Mouse (Mus musculus): ENCODE measurements at regions not wholly inside any gene's neighbourhood (a gene's known extent, or its start where the extent isn't known, plus 50 kb on each side); places are given as distances from the start of the nearest gene placed in this dataset.
"Not testable (repeated sequence)": the region's sequence is repeated elsewhere in the genome, so short reads cannot be mapped to it uniquely, and the experiment has no call there.

GRCm38 (mm10) chr7:118320307-118320706 lies 76.8 kb upstream of the Smg1 start:
- no peak overlapping the region for H3K4me3 ChIP-seq (ENCODE audit: insufficient read depth, low read length)
- H3K27ac ChIP-seq (ENCODE audit: insufficient read depth, low read length): no peak overlapping the region
- TF ChIP-seq CTCF (IDR thresholded peaks at IDR 0.05; ENCODE audit: extremely low read depth, insufficient read depth, low read length): no peak
- TF ChIP-seq POLR2A (IDR thresholded peaks at IDR 0.05; ENCODE audit: extremely low read depth, insufficient read depth, low read length): no peak
- no peaks in the 10 kb centered on the region for H3K4me1 ChIP-seq (ENCODE audit: control insufficient read depth, insufficient read depth, low read length)

DNA sequence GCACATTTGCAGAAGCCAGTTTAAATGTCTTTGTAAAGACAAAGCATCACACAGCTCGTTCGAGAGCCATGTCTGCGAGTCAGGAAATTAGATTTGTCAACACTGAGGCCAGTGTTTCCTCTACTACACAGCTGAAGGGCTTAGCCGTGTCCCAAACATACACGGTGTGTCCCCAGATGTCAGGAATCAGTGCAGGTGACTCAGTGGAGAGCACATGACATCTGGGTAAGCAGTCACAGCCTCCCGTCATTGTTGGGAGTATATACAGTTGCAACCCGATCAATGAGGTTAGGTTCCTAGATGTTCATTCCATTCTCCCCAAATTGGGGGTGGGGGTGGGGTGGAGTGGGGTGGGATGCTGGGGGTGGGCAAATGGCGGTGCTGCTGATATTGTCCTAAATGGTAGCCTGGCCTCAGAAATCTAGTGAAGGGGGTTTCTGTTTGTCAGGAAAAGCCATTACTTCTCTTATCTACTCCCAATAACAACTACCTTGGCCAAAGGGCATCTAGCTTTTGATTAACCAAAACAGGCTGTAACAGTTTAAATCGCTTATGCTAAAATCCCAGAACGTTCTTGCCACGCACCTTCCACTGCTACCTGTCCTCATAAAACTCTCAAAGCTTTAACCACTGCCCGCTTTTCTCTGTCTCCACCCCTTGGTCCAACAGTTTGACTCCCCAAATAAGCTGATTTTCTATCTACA lies 75.1 kb upstream of the Smg1 start:
- Histone ChIP-seq H3K4me3 (ENCODE audit: insufficient read depth, low read length) (no peak overlapping the region), H3K4me1 (ENCODE audit: control insufficient read depth, insufficient read depth, low read length) (no peaks in the 10 kb centered on the region), H3K27ac (ENCODE audit: insufficient read depth, low read length) (no peak overlapping the region)
- TF ChIP-seq POLR2A (IDR thresholded peaks at IDR 0.05; ENCODE audit: extremely low read depth, insufficient read depth, low read length): no peak
- no peak for TF ChIP-seq CTCF (IDR thresholded peaks at IDR 0.05; ENCODE audit: extremely low read depth, insufficient read depth, low read length)

GRCm38 (mm10) chr7:118314886-118315285 lies 71.4 kb upstream of the Smg1 start:
- H3K27ac ChIP-seq (ENCODE audit: insufficient read depth, low read length); H3K4me1 ChIP-seq (ENCODE audit: control insufficient read depth, insufficient read depth, low read length); H3K4me3 ChIP-seq (ENCODE audit: insufficient read depth, low read length): not testable (repeated sequence)

DNA sequence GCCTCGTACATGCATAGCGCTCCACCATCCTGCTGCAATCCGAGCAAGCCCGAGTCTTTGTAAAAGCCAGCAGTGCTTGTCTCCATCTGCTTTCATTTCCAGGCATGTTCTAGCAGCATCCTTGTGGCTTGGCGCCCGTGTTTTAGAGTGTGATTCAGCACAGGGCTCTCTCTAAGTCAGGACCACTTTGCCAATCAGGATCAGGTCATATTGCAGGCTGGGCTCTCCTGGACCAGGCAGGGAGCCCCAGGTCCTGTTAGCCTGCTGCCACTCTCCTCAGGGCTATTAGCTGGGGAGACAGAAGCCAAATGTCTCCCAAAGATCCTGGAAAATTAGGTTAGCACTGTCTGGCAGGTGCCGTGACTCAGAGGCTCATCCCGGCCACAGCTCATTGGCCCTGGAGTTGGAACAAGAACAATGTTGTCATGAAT lies 70.8 kb upstream of the Smg1 start:
- TF ChIP-seq POLR2A (IDR thresholded peaks at IDR 0.05; ENCODE audit: extremely low read depth, insufficient read depth, low read length): no peak
- TF ChIP-seq CTCF (IDR thresholded peaks at IDR 0.05; ENCODE audit: extremely low read depth, insufficient read depth, low read length): no peak
- no peaks in the 10 kb centered on the region for H3K4me1 ChIP-seq (ENCODE audit: control insufficient read depth, insufficient read depth, low read length)
- no peak overlapping the region for H3K4me3 ChIP-seq (ENCODE audit: insufficient read depth, low read length)
- no peak overlapping the region for H3K27ac ChIP-seq (ENCODE audit: insufficient read depth, low read length)

DNA sequence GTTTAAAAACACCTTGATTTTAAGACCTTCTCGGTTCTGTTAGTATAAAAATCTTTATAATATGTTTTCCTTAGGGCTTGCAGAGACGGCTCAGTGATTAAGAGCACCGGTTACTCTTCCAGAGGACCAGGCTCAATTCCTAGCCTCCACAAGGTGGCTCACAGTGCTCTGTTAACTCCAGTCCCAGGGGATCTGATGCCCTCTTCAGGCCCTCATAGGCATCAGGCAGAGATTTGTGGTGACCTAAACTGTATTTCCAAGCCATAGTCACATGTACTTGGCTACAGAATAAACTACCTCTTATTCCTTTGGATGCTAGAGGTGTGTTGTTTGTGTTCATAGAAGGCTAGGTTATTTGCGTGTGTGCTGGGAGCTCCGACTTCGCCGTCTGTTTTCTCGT lies 70.3 kb upstream of the Smg1 start:
- Histone ChIP-seq H3K4me3 (ENCODE audit: insufficient read depth, low read length) (no peak overlapping the region), H3K27ac (ENCODE audit: insufficient read depth, low read length) (no peak overlapping the region), H3K4me1 (ENCODE audit: control insufficient read depth, insufficient read depth, low read length) (no peaks in the 10 kb centered on the region)
- TF ChIP-seq CTCF (IDR thresholded peaks at IDR 0.05; ENCODE audit: extremely low read depth, insufficient read depth, low read length) (peak; percentile 67), POLR2A (IDR thresholded peaks at IDR 0.05; ENCODE audit: extremely low read depth, insufficient read depth, low read length) (no peak)

GRCm38 (mm10) chr7:118309733-118310132 lies 66.3 kb upstream of the Smg1 start:
- Histone ChIP-seq H3K27ac (ENCODE audit: insufficient read depth, low read length) (no peak overlapping the region), H3K4me1 (ENCODE audit: control insufficient read depth, insufficient read depth, low read length) (no peaks in the 10 kb centered on the region), H3K4me3 (ENCODE audit: insufficient read depth, low read length) (no peak overlapping the region)
- TF ChIP-seq CTCF (IDR thresholded peaks at IDR 0.05; ENCODE audit: extremely low read depth, insufficient read depth, low read length): no peak
- no peak for TF ChIP-seq POLR2A (IDR thresholded peaks at IDR 0.05; ENCODE audit: extremely low read depth, insufficient read depth, low read length)

GRCm38 (mm10) chr7:118308882-118309281 lies 65.4 kb upstream of the Smg1 start:
- Histone ChIP-seq H3K4me3 (ENCODE audit: insufficient read depth, low read length) (no peak overlapping the region), H3K27ac (ENCODE audit: insufficient read depth, low read length) (no peak overlapping the region), H3K4me1 (ENCODE audit: control insufficient read depth, insufficient read depth, low read length) (no peaks in the 10 kb centered on the region)
- no peak for TF ChIP-seq CTCF (IDR thresholded peaks at IDR 0.05; ENCODE audit: extremely low read depth, insufficient read depth, low read length)

GRCm38 (mm10) chr7:118304812-118305211 lies 61.3 kb upstream of the Smg1 start:
- H3K4me1 ChIP-seq (ENCODE audit: control insufficient read depth, insufficient read depth, low read length): no peaks in the 10 kb centered on the region
- H3K4me3 ChIP-seq (ENCODE audit: insufficient read depth, low read length): no peak overlapping the region
- TF ChIP-seq POLR2A (IDR thresholded peaks at IDR 0.05; ENCODE audit: extremely low read depth, insufficient read depth, low read length) (no peak), CTCF (IDR thresholded peaks at IDR 0.05; ENCODE audit: extremely low read depth, insufficient read depth, low read length) (peak; percentile 99)
- H3K27ac ChIP-seq (ENCODE audit: insufficient read depth, low read length): no peak overlapping the region

DNA sequence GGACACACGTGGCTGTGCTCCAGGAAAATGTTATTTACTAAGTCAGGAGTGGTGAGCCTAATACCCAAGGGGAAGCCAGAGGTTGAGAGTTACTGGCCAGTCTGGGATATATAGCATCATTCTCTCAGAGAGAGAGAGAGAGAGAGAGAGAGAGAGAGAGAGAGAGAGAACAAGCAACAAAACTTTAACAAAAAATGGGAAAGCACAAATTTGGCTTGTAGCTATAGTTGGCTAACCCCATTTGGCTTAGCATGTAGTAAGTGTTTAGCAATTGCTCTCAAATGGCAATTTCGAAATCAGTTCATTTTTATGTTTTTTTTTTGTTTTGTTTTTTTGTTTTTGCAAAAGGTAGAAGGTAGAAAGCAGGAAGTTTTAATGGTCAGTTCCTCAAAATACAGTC lies 60.9 kb upstream of the Smg1 start:
- TF ChIP-seq CTCF (IDR thresholded peaks at IDR 0.05; ENCODE audit: extremely low read depth, insufficient read depth, low read length) (no peak), POLR2A (IDR thresholded peaks at IDR 0.05; ENCODE audit: extremely low read depth, insufficient read depth, low read length) (no peak)
- Histone ChIP-seq H3K27ac (ENCODE audit: insufficient read depth, low read length) (no peak overlapping the region), H3K4me3 (ENCODE audit: insufficient read depth, low read length) (no peak overlapping the region), H3K4me1 (ENCODE audit: control insufficient read depth, insufficient read depth, low read length) (no peaks in the 10 kb centered on the region)

DNA sequence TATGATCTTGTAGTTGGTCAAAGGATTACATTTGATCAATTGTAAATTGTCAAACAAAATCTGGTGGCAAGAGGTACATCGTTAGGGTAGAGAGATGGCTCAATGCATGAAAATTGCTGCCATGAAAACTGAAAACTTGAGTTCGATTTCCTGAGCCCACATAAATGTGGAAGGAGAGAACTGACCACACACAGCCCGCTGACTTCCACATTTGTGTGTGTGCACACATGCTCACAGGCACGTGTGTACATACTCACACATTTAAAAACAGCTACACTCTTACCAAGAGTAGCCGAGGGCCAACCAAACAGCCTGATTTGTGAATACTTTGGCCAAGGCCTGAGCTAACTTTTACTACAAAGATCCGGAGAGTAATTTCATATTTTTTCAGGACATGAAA lies 60.5 kb upstream of the Smg1 start:
- Histone ChIP-seq H3K4me1 (ENCODE audit: control insufficient read depth, insufficient read depth, low read length) (no peaks in the 10 kb centered on the region), H3K27ac (ENCODE audit: insufficient read depth, low read length) (no peak overlapping the region), H3K4me3 (ENCODE audit: insufficient read depth, low read length) (no peak overlapping the region)
- TF ChIP-seq CTCF (IDR thresholded peaks at IDR 0.05; ENCODE audit: extremely low read depth, insufficient read depth, low read length): no peak
- TF ChIP-seq POLR2A (IDR thresholded peaks at IDR 0.05; ENCODE audit: extremely low read depth, insufficient read depth, low read length): no peak

Measured in cortical plate, adult 2 months (tissue).